Mouse (Mus musculus): Measurements from ENCODE around the gene Pknox1. TPM values are rescaled to one million over a fixed set of nuclear protein-coding genes. Genes with fewer than 3 reads are reported as not detected.
A peak's percentile ranks its signal among the peaks of the same experiment; 100 is the strongest.

The Pknox1 gene
- polyA plus RNA-seq, 1 experiment from 2014 or later = 34.4 TPM

DNA sequence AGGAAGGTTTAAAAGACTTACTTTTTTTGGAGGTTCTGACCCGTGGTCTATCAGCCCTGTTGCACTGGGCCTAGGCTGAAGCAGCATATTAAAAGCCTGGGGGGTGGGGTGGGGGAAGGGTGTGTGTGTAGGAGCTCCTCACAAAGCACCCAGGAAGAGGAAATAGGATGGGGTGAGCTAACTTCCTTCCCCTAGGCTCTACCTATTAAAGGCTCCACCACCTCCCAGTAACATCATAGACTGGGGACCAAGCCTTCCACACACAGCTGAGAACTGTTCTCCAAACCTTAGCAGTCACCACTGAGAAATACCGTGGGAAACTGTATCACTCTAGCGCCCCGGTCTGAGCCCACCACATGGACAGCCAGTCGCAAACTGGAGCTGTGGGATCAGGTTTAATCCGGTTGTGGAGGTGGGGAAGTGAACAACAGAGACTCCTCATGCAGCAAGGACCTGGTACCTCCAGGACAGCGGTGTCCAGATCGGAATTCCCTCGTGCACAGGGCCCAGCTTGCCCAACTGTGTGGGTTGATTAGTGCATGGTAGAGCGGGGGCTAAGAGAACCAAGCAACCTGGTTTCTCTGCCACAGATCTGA lies 6.5 kb upstream of the Pknox1 start:
- no peak; the same call in 1 of the 2 replicates for ATAC-seq (ENCODE audit: insufficient read depth, low FRiP score, low read depth)
- H3K27me3 ChIP-seq (replicated peaks) = no peaks in the 10 kb centered on the region
- peaks cover 11% of the 10 kb centered on the region for H3K4me1 ChIP-seq
- no peaks in the 10 kb centered on the region for H3K9me3 ChIP-seq
- H3K9ac ChIP-seq = no peak overlapping the region
- WGBS = 66% methylated on average over 10 of the region's 10 CpGs
- H3K27ac ChIP-seq = peak overlapping the region; percentile 52
- no peak overlapping the region for H3K4me3 ChIP-seq (replicated peaks)
- H3K4me2 ChIP-seq = no peak overlapping the region
- no peaks in the 10 kb centered on the region for H3K36me3 ChIP-seq

- Histone ChIP-seq H3K4me1 (peaks cover 17% of the 10 kb centered on the region), H3K4me3 (replicated peaks) (no peak overlapping the region), H3K9me3 (no peaks in the 10 kb centered on the region), H3K36me3 (no peaks in the 10 kb centered on the region), H3K27me3 (replicated peaks) (no peaks in the 10 kb centered on the region), H3K9ac (no peak overlapping the region), H3K4me2 (no peak overlapping the region), H3K27ac (no peak overlapping the region)
- no peak for ATAC-seq (ENCODE audit: insufficient read depth, low FRiP score, low read depth)
- WGBS = 84% methylated on average over 11 of the region's 11 CpGs
Observed at GRCm38 (mm10) chr17:31559021-31559789, 5.3 kb upstream of the Pknox1 start.

DNA sequence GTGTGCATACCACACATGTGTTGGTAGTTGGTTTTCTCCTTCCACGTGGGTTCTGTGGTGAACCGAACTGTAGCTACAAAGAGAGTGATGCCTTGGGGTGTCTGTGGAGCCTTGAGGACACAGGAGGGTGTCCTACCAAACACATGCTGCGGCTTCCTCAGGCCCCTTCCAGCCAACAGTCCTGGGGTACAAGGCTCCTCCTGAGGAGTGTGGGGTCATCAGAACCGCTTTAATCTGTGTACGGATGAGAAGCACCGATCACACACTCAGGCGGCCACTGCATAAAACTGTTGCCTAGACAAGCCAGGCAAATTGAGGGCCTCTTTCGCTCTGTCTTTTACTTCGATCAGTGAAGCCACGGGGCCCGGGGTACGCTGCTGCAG lies 911 bp upstream of the Pknox1 start:
- Histone ChIP-seq H3K4me1 (peaks cover 20% of the 10 kb centered on the region), H3K36me3 (no peaks in the 10 kb centered on the region), H3K4me2 (peak overlapping the region; percentile 52), H3K27me3 (replicated peaks) (no peaks in the 10 kb centered on the region), H3K9me3 (no peaks in the 10 kb centered on the region), H3K9ac (0 out of 2 replicates have a peak overlapping the region, but pooled peaks have one; percentile 5), H3K4me3 (replicated peaks) (peak overlapping the region; percentile 40), H3K27ac (peak overlapping the region; percentile 83)
- WGBS = 14% methylated on average over 12 of the region's 12 CpGs
- ATAC-seq (ENCODE audit: insufficient read depth, low FRiP score, low read depth) = no peak

- ATAC-seq (ENCODE audit: insufficient read depth, low FRiP score, low read depth) = no peak
- Histone ChIP-seq H3K9ac (peak overlapping the region; percentile 92), H3K27ac (peak overlapping the region; percentile 96), H3K36me3 (no peaks in the 10 kb centered on the region), H3K9me3 (no peaks in the 10 kb centered on the region), H3K4me1 (peaks cover 24% of the 10 kb centered on the region), H3K27me3 (replicated peaks) (no peaks in the 10 kb centered on the region), H3K4me3 (replicated peaks) (peak overlapping the region; percentile 66), H3K4me2 (peak overlapping the region; percentile 72)
- WGBS = 0% methylated on average over 9 of the region's 44 CpGs
Observed at GRCm38 (mm10) chr17:31564858-31565140, 265 bp downstream of the Pknox1 start.

- Histone ChIP-seq H3K4me2 (peak overlapping the region; percentile 72), H3K9ac (peak overlapping the region; percentile 92), H3K4me1 (peaks cover 24% of the 10 kb centered on the region), H3K27ac (peak overlapping the region; percentile 96), H3K9me3 (no peaks in the 10 kb centered on the region), H3K36me3 (no peaks in the 10 kb centered on the region), H3K27me3 (replicated peaks) (no peaks in the 10 kb centered on the region), H3K4me3 (replicated peaks) (peak overlapping the region; percentile 66)
- under 1% methylated on average over 72 of the region's 88 CpGs for WGBS
- ATAC-seq (ENCODE audit: insufficient read depth, low FRiP score, low read depth) = peak; percentile 37
Observed at GRCm38 (mm10) chr17:31565141-31566056, 865 bp downstream of the Pknox1 start.

DNA sequence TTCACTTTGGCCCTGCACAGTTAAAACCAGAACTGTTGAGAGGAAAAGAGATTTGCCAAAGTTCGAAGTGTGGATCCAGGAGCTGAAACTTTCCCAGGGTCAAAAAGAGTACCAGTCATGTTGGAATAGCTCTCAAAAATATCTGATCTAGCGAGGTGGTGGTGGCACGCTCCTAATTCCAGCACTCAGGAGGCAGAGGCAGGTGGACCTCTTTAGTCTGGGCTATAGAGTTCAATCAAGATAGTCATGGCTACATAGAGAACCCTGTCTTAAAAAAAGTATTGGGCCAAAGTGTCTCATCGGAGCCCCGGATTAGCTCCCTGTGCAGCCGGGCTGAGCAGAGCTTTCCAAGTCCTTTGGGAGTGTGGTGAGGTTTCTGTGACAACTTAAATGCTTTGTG lies 1.7 kb downstream of the Pknox1 start:
- ATAC-seq (ENCODE audit: insufficient read depth, low FRiP score, low read depth) = no peak

GRCm38 (mm10) chr17:31569756-31570155 lies 5.2 kb downstream of the Pknox1 start:
- Histone ChIP-seq H3K27me3 (replicated peaks) (no peaks in the 10 kb centered on the region), H3K4me3 (replicated peaks) (no peak overlapping the region), H3K27ac (no peak overlapping the region), H3K4me2 (no peak overlapping the region), H3K9me3 (no peaks in the 10 kb centered on the region), H3K4me1 (peaks cover 18% of the 10 kb centered on the region), H3K36me3 (no peaks in the 10 kb centered on the region), H3K9ac (no peak overlapping the region)
- 84% methylated on average over 1 of the region's 1 CpGs for WGBS
- no peak for ATAC-seq (ENCODE audit: insufficient read depth, low FRiP score, low read depth)

More for the DNA sequence above, 1.7 kb downstream of the Pknox1 start:
- Histone ChIP-seq H3K4me3 (replicated peaks) (peak overlapping the region; percentile 66), H3K36me3 (no peaks in the 10 kb centered on the region), H3K27ac (no peak overlapping the region), H3K9me3 (no peaks in the 10 kb centered on the region), H3K9ac (0 out of 2 replicates have a peak overlapping the region, but pooled peaks have one; percentile 92), H3K4me2 (peak overlapping the region; percentile 72), H3K4me1 (peaks cover 24% of the 10 kb centered on the region), H3K27me3 (replicated peaks) (no peaks in the 10 kb centered on the region)
- WGBS = 60% methylated on average over 6 of the region's 6 CpGs

GRCm38 (mm10) chr17:31570321-31570925 lies 5.9 kb downstream of the Pknox1 start:
- ATAC-seq (ENCODE audit: insufficient read depth, low FRiP score, low read depth) = peak; percentile 80; the same call in 1 of the 2 replicates
- Histone ChIP-seq H3K36me3 (no peaks in the 10 kb centered on the region), H3K27ac (no peak overlapping the region), H3K9me3 (no peaks in the 10 kb centered on the region), H3K4me3 (replicated peaks) (no peak overlapping the region), H3K9ac (no peak overlapping the region), H3K27me3 (replicated peaks) (no peaks in the 10 kb centered on the region), H3K4me1 (peaks cover 18% of the 10 kb centered on the region), H3K4me2 (no peak overlapping the region)
- WGBS = 76% methylated on average over 9 of the region's 9 CpGs

DNA sequence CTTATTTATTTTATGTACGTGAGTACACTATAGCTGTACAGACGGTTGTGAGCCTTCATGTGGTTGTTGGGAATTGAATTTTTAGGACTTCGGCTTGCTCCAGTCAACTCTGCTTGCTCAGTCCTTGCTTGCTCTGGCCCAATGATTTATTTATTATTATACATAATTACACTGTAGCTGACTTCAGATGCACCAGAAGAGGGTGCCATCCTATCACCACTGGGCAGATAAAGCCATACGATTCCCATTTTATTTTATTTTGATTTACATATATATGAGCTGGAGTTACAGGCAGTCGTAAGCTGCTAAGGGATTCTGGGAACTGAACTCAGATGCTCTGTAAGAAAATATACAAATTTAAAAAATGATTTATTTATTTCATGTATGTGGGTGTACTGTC lies 7.2 kb downstream of the Pknox1 start:
- H3K9me3 ChIP-seq = no peaks in the 10 kb centered on the region
- no peak overlapping the region for H3K9ac ChIP-seq
- H3K27ac ChIP-seq = no peak overlapping the region
- H3K27me3 ChIP-seq (replicated peaks) = no peaks in the 10 kb centered on the region
- peaks cover 10% of the 10 kb centered on the region for H3K4me1 ChIP-seq
- H3K36me3 ChIP-seq = no peaks in the 10 kb centered on the region
- ATAC-seq (ENCODE audit: insufficient read depth, low FRiP score, low read depth) = no peak
- WGBS = 88% methylated on average over 5 of the region's 5 CpGs
- H3K4me3 ChIP-seq (replicated peaks) = no peak overlapping the region
- H3K4me2 ChIP-seq = no peak overlapping the region

DNA sequence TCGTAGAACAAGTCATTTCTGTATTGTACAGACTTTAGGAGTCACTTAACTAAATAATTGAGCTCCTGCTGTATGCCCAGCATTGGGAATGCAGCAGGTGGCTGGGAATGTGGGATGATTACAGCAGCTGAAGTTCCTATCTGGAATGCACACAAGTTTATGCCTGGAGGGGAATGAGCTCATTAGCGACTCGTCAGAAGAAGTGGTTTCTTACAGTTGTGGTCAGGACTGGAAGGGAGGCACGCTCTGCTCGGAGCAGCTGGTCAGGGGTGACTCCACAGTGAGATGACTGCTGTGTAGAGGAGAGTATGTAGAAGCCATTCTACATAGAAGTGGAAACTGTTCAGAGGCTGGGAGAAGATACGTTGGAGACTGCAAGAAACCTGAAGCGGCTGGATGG lies 10.1 kb downstream of the Pknox1 start:
- Histone ChIP-seq H3K4me3 (replicated peaks) (no peak overlapping the region), H3K9me3 (no peaks in the 10 kb centered on the region), H3K9ac (no peak overlapping the region), H3K27ac (no peak overlapping the region), H3K36me3 (no peaks in the 10 kb centered on the region), H3K4me1 (no peaks in the 10 kb centered on the region), H3K4me2 (no peak overlapping the region), H3K27me3 (replicated peaks) (no peaks in the 10 kb centered on the region)
- peak; percentile 51; the same call in 1 of the 2 replicates for ATAC-seq (ENCODE audit: insufficient read depth, low FRiP score, low read depth)
- 70% methylated on average over 7 of the region's 7 CpGs for WGBS

- Histone ChIP-seq H3K9me3 (no peaks in the 10 kb centered on the region), H3K27me3 (replicated peaks) (no peaks in the 10 kb centered on the region), H3K4me3 (replicated peaks) (no peak overlapping the region), H3K36me3 (no peaks in the 10 kb centered on the region), H3K4me1 (0 out of 2 replicates have a peak, but pooled peaks cover 3% of the 10 kb centered on the region), H3K4me2 (no peak overlapping the region), H3K27ac (no peak overlapping the region), H3K9ac (no peak overlapping the region)
- no peak for ATAC-seq (ENCODE audit: insufficient read depth, low FRiP score, low read depth)
- 71% methylated on average over 10 of the region's 10 CpGs for WGBS
Observed at GRCm38 (mm10) chr17:31576394-31577175, 12.1 kb downstream of the Pknox1 start.

Data from stomach, embryonic 15.5 days (tissue).